Mouse (Mus musculus) adrenal gland, postnatal 36 days (tissue): ENCODE data around the gene Gm20388. TPM values are rescaled to one million over a fixed set of nuclear protein-coding genes. Genes with fewer than 3 reads are reported as not detected.
A peak's percentile ranks its signal among the peaks of the same experiment; 100 is the strongest.

Source experiments
- DNase-seq, 2 experiments: peaks; one replicate each; pipeline ENCODE4 v3.0.0; 2021; ENCODE audit warnings: mixed read lengths in 1 of 2
- total RNA-seq, 2 experiments: library from RNA; stranded (reverse); gene quantifications; 2 replicates each; pipeline ENCODE4 v1.2.3; 2021

Gene Gm20388
- total RNA-seq, 2 experiments from 2014 or later = 2.4 to 7.4 TPM

DNA sequence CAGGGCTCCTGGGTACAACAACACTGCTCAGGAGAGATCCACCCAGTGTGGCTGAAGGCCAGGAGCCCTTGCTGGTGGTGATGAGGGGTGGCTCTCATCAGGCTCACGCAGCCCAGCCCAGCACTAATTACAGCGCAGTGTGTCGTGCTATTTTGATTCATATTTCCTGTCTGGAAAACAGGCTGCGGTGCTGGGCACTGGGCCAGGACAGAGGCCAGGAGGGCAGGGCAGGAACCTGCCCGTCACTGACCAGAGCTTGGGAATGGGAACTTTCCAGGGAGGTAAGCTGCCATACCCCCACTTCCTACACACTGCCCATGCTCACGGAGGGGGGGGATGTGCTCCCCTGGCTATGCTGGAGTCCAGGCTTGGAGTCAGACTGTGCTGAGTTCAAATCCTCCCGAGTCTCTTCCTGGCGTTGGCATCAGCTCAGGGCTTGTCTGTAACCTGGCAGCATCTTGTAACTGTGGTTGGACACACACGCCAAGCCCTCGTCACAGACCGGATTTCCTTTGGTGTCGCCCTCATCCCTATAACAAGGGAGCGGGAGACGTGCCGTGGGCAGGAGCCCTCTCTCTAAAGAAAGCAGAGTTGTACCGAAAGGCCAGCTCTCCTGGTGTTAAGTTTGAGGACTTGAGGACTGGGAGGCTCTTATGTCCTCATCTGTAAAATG is 1540.9 kb downstream of the Gm20388 start:
- DNase-seq = peak; percentile 73 to 81

- DNase-seq = no peak
Measured at GRCm38 (mm10) chr8:121454737-121455136, 1544.1 kb downstream of the Gm20388 start.

DNA sequence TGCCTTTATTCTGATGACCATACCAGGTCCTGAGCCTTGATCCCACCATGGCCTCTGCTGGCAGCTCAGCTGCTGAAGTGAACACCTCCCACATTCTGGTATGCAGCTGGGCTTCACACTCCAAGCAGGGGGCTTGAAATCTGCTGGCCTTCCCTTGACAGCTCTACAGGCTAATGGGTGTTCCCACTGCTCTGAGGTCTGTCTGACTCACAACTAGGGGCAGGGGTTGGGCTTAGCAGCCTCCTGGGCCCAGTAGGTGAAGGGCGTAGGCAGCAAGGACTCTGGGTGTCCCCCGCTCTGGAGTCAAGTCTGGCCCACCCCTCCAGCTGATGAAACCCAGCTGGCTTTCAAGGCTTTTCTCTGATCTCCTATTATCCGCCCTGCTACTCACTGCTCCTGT is 1550.6 kb downstream of the Gm20388 start:
- no peak for DNase-seq

DNA sequence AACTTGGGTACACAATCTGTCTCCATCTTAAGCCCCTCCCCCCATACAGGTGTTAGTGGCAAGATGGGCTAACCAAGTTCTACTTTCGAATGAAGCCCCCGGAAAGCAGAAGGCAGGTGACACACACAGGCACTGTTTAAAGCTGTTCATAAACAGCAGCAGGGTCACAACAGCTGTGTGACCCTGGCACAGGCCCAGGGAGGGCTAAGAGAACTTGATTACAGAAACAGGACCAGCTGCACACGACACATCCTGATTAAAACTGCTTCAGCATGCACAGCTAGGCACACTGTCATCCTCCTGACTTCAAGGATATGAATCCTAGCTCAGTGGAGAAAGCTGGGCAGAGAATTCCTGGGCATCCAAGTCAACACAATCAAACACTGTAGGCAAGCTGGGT is 1551.5 kb downstream of the Gm20388 start:
- DNase-seq = no peak

DNA sequence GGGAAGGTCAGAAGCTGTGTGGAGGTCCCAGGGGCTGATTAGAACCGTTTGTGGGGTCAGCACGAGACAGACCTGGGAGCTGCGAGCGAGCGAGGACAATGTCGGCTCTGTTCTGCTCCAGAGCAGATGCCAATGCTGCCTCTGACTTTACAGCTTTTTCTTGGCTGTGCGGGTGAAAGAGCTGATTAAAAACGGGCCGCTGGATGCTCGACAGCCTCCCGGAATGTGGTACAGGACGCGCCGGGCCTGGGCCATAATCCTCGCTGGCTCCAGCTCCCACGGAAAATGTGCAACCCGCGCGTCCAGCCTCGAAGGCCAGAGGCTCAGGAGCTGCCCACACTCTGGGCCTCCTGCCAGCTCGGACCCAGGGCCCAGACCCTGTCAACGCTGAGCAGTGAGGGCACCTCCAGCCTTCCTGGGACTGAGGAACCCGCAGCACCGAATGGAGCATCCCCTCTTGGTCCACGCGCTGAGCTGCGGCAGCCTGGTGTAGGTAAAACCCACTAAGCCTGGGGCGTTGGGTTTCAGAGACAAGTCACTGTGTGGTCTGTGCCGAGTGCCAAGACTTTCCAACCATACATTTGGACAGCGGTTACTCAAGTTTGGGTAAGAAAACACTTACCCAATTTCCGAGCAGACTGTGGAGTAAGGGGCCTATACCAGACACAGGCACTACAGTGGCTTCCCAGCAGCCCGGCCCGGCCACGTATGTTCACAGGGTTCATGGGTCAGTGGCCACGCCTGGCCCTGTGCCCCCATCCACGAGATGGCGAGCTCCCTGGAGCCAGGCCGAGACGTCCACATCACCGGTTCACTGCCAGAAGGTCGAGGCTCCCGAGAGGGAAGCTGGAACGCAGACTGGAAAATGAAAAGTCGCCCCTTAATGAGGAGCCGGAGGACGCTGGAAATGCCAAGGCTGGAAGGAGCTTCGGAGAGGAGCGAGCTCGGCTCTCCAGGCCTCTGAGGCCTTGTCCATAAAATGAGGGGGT is 1557.7 kb downstream of the Gm20388 start:
- peak; percentile 44 to 45 for DNase-seq

DNA sequence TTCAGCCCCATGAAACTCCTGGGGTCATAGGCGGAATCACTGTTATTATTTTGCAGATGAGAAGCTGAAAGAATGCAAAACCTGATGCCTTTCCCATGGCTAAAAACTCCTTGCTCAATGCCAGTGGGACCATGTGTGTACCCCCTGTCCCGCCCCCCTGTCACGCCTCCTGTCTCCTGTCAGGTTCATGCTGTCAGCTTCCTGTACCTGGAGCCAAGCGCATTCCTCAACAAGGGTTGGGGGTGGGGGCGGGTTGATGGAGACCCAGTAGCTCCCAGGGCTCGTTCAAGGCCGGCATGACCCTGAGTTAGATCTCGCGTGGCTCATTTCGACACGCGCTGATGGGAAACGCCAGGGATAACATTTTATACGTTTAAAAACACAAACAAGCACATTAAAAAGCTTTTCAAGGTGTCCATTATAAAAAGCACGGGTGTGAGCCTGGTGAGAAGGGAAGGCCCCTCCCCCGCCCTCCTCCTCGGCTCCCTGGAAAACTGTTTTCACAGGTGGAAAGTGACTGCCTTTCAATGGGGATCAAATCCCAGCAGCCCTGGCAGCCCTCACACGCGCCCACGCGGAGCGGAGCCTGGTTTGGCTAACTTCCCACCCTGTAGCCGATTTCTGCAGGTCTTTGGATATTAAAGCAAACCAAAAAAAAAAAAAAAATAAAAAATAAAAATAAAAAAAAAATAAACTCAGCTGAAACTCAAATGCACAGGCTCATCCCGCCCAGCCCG is 1563.7 kb downstream of the Gm20388 start:
- DNase-seq = no peak

GRCm38 (mm10) chr8:121474898-121475284 is 1564.2 kb downstream of the Gm20388 start:
- no peak for DNase-seq

DNA sequence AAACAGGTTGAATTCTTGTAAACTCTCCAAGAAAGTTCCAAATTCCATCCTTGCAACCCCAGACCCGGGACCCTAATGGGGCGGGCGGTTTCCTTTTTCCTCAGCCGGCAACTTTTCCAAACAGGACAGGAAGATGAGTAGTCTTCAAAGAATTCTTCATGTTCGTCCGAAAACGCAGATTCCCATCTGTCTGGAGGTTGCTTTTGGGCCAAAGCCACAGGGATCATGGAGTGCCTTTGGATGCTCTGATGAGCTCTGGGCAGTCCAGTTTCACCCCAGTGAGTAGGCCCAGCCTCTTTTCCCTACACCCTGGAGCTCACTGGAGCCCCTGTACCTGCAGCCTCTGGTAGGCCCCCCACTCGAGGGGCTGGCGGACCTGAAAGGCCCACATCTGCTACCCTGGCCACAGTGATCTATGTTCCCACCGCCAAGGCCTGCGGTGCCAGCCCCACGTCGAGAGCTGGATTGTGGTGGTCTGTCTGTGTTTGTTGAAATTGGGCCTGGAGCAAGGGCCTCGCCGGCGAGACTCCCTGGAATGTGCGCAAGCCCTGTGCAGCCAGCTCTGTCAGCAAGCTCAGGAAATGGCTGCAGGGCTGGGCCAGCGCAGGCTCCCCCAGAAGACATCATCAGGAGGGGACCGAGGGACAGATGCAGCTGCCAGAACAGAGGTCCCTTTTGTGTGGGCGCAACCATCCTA is 1567.4 kb downstream of the Gm20388 start:
- DNase-seq = no peak

- DNase-seq = no peak
Measured at GRCm38 (mm10) chr8:121479144-121479543, 1568.5 kb downstream of the Gm20388 start.

DNA sequence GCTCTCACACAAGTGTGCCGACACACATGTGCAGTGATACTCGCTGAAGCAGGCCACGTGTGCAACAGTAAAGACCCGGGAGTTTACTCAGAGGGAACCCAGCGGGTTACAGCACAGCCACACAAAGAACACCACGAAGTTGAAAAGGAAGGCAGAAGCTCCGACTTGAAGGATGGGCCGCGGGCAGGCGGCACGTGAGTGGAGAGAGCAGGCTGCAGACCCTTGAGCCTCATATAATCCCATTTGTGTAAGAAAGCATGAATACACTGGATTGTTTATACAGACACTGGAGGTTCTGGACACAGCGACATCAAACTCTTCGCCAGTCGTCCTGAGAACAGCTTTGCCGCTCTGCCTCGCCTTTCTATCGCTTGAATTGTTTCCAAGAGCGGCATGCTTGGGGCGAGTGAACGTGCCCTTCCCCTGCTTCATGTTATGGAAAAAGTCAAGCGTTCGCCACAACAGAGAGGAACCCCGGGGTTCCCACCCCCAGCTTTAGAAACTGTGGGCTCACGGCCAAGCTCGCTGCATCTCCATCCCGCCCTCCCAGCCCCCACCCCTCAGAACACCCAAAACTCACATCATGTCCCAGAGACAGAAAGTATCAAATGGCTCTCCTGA is 1569.9 kb downstream of the Gm20388 start:
- no peak for DNase-seq

DNA sequence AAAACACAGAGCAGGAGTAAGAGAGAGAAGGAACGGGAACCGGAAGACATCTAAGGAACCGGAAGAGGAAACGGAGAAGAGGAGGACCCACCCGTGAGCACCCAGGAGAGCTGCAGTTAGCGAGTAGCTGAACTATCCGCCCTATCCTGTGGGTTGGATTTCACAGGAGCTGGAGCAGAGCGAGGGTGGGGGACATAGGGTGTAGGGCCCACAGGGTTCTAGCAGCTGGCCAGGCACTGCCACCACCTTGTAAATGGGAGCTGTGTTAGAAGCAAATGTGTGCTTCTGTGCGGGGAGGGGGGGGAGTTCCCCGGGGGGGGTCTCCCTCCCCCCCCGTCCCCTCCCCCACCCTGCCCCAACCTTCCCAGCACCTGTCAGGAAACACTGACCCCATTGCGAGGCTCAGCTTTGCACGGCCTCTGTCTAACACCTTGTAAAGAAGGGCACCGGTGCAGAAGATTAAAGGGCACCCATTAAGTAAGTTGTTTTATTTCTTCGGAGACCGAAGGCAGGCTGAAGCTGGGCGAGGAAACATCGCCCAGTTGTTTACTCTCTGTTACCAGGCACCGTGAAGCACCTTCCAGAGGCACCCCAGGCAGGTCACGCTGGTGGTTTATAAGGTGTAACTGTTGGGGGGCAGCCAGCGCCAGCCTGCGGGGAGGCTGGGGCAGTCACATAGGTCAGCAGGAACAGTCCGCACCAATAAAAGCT is 1573.6 kb downstream of the Gm20388 start:
- no peak for DNase-seq

GRCm38 (mm10) chr8:121491633-121492032 is 1581.0 kb downstream of the Gm20388 start:
- no peak for DNase-seq

DNA sequence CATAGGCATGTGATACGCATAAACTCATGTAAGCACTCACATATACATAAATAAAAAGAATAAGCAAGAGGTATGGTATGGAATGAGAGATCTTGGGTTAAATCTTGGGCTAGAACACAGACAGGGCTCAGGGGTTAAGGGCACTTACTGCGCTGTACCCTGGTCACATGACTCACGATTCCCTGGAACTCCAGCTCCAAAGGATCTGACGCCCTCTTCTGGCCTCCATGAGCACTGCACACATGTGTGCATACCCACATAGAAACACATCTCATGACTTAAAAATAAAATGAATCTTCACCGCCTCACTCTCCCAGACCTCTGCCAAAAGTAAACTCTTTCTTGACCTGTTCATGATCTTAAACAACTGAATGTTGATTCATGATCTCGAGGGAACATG is 1587.0 kb downstream of the Gm20388 start:
- no peak for DNase-seq

- DNase-seq = no peak
Measured at GRCm38 (mm10) chr8:121511751-121512150, 1601.1 kb downstream of the Gm20388 start.

GRCm38 (mm10) chr8:121513429-121513828 is 1602.8 kb downstream of the Gm20388 start:
- DNase-seq = peak; percentile 87

DNA sequence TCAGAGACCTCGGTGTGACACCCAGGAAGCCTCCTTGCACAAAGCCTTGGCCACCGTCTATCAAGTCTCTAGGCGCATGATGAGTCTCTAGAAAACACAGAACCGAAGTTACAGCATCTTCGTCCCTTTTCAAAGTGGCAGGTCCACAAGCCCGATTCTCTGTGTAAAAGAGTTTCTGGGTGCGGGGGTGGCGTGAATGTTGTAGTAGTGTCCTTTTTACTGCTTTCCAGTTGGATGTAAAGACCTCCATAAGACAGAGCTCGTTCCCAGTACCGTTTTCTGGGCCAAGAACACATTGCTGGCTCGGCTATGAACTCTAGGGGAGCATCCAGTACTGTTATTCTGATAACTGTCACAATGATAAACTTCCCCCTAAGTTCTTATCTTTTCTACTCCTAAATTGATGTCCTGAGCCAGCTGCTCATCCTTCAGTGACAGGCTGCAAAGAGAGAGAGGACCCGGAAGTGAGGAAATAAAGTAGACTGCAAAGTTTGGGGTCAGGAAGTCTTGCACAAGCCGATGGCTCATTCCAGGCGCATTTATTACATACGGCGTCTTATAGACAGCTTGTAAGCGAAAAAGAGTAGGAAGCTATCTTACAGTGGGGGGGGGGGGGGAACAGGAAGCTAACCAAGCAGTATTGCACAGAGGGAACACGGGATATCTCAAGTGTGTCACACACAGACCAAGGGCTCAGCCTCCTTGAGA is 1614.6 kb downstream of the Gm20388 start:
- no peak for DNase-seq

GRCm38 (mm10) chr8:121526811-121527550 is 1616.3 kb downstream of the Gm20388 start:
- no peak for DNase-seq

- no peak for DNase-seq
Measured at GRCm38 (mm10) chr8:121527751-121528150, 1617.1 kb downstream of the Gm20388 start.

DNA sequence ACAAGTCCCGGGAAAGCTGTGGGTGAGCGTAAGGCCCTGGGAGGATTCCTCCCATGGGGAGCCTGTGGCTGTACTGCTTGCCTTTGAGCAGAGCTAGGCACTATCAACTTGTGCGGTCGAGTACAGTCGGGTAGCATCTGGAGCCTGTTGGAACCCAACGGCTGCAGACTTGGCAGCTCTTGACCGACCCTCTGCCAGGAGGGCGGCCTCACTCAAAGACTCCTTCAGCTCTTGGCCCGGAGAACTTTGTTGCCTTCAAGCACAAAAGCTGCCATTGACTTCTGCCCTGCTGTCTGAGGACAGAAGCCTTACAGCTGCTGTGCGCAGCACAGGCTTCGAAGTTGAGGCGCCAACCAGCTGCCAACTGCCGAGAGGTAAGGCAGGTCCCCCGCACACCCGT is 1618.1 kb downstream of the Gm20388 start:
- DNase-seq = no peak
